Mouse (Mus musculus) midbrain, embryonic 10.5 days (tissue): ENCODE data around the gene Sowahb. TPM values are rescaled to one million over a fixed set of nuclear protein-coding genes. Genes with fewer than 3 reads are reported as not detected.

Experiments
- DNase-seq: peaks from one replicate; pipeline ENCODE4 v3.0.0-alpha.2; 2017; ENCODE audit warnings: low spot score
- H3K27ac ChIP-seq: fragments of 300-500 bp; sonication (generic); replicated peaks from 2 replicates; pipeline ENCODE4 v1.5.1; 2016; ENCODE audit warnings: mild to moderate bottlenecking
- H3K27me3 ChIP-seq: fragments of 300-500 bp; sonication (generic); 2 replicates; pipeline ENCODE4 v1.6.1; 2016; ENCODE audit warnings: low read depth, mild to moderate bottlenecking; ENCODE audit not compliant: poor library complexity, severe bottlenecking
- H3K36me3 ChIP-seq: fragments of 300-500 bp; sonication (generic); 2 replicates; pipeline ENCODE4 v1.6.1; 2016; ENCODE audit warnings: mild to moderate bottlenecking, moderate library complexity
- H3K4me1 ChIP-seq: fragments of 300-500 bp; sonication (generic); 2 replicates; pipeline ENCODE4 v1.6.1; 2016
- H3K4me3 ChIP-seq: fragments of 300-500 bp; sonication (generic); 2 replicates; pipeline ENCODE4 v1.5.1; 2016; ENCODE audit warnings: mild to moderate bottlenecking, moderate library complexity
- H3K9me3 ChIP-seq: fragments of 300-500 bp; sonication (generic); replicated peaks from 2 replicates; pipeline ENCODE4 v1.6.1; 2016; ENCODE audit warnings: mild to moderate bottlenecking
- WGBS: fragments of 180-500 bp; shearing (Covaris S2); methylation state at CpG from one replicate; pipeline ENCODE4 v1.1.7; 2016; 5-methylcytosine and 5-hydroxymethylcytosine counted together
- polyA plus RNA-seq: library from polyadenylated mRNA; unstranded; fragments of >200 nt; fragmentation: Nextera tagmentation; extraction: Ambion mirVana; gene quantifications from 2 replicates; pipeline ENCODE4 v1.2.1, GENCODE M21; 2016

The Sowahb gene
- polyA plus RNA-seq, 1 experiment from 2014 or later, result 0.26 TPM

GRCm38 (mm10) chr5:93040095-93040494 lies 4.7 kb downstream of the Sowahb start:
- Histone ChIP-seq H3K36me3 (no peaks in the 10 kb centered on the region), H3K27ac (no peak overlapping the region), H3K4me3 (no peak overlapping the region), H3K4me1 (peaks cover 23% of the 10 kb centered on the region), H3K9me3 (no peaks in the 10 kb centered on the region), H3K27me3 (peaks cover 55% of the 10 kb centered on the region)
- 66% methylated on average over 5 of the region's 5 CpGs for WGBS
- no peak for DNase-seq

GRCm38 (mm10) chr5:93036254-93036653 lies 8.6 kb downstream of the Sowahb start:
- Histone ChIP-seq H3K27ac (no peak overlapping the region), H3K9me3 (no peaks in the 10 kb centered on the region), H3K36me3 (no peaks in the 10 kb centered on the region), H3K27me3 (peaks cover 17% of the 10 kb centered on the region), H3K4me1 (peaks cover 6% of the 10 kb centered on the region), H3K4me3 (no peak overlapping the region)
- 77% methylated on average over 7 of the region's 7 CpGs for WGBS
- DNase-seq, result no peak

GRCm38 (mm10) chr5:93035285-93035684 lies 9.5 kb downstream of the Sowahb start:
- DNase-seq, result no peak
- Histone ChIP-seq H3K27ac (no peak overlapping the region), H3K4me3 (no peak overlapping the region), H3K27me3 (peaks cover 7% of the 10 kb centered on the region), H3K9me3 (no peaks in the 10 kb centered on the region), H3K4me1 (peaks cover 6% of the 10 kb centered on the region), H3K36me3 (no peaks in the 10 kb centered on the region)
- 100% methylated on average over 1 of the region's 1 CpGs for WGBS

GRCm38 (mm10) chr5:93033087-93033870 lies 11.5 kb downstream of the Sowahb start:
- H3K27ac ChIP-seq, result no peak overlapping the region
- no peak overlapping the region for H3K4me3 ChIP-seq
- 86% methylated on average over 5 of the region's 5 CpGs for WGBS
- no peaks in the 10 kb centered on the region for H3K27me3 ChIP-seq
- no peaks in the 10 kb centered on the region for H3K9me3 ChIP-seq
- DNase-seq, result no peak
- H3K36me3 ChIP-seq, result no peaks in the 10 kb centered on the region
- H3K4me1 ChIP-seq, result peaks cover 6% of the 10 kb centered on the region

GRCm38 (mm10) chr5:93032621-93033020 lies 12.2 kb downstream of the Sowahb start:
- no peak for DNase-seq
- no peaks in the 10 kb centered on the region for H3K9me3 ChIP-seq
- H3K4me3 ChIP-seq, result no peak overlapping the region
- WGBS, result 86% methylated on average over 4 of the region's 4 CpGs
- H3K4me1 ChIP-seq, result peaks cover 6% of the 10 kb centered on the region
- H3K27ac ChIP-seq, result no peak overlapping the region
- H3K27me3 ChIP-seq, result no peaks in the 10 kb centered on the region
- H3K36me3 ChIP-seq, result no peaks in the 10 kb centered on the region

- Histone ChIP-seq H3K9me3 (no peaks in the 10 kb centered on the region), H3K27me3 (no peaks in the 10 kb centered on the region), H3K4me1 (peaks cover 16% of the 10 kb centered on the region), H3K27ac (no peak overlapping the region), H3K36me3 (no peaks in the 10 kb centered on the region), H3K4me3 (no peak overlapping the region)
- 53% methylated on average over 3 of the region's 3 CpGs for WGBS
- DNase-seq, result no peak
Observed at GRCm38 (mm10) chr5:93030869-93031268, 14.0 kb downstream of the Sowahb start.

GRCm38 (mm10) chr5:93030411-93030810 lies 14.4 kb downstream of the Sowahb start:
- peaks cover 16% of the 10 kb centered on the region for H3K4me1 ChIP-seq
- WGBS, result 88% methylated on average over 5 of the region's 5 CpGs
- no peak overlapping the region for H3K27ac ChIP-seq
- no peaks in the 10 kb centered on the region for H3K27me3 ChIP-seq
- H3K36me3 ChIP-seq, result no peaks in the 10 kb centered on the region
- no peak overlapping the region for H3K4me3 ChIP-seq
- H3K9me3 ChIP-seq, result no peaks in the 10 kb centered on the region
- no peak for DNase-seq

- 59% methylated on average over 9 of the region's 9 CpGs for WGBS
- H3K27me3 ChIP-seq, result no peaks in the 10 kb centered on the region
- H3K9me3 ChIP-seq, result no peaks in the 10 kb centered on the region
- no peaks in the 10 kb centered on the region for H3K36me3 ChIP-seq
- peaks cover 32% of the 10 kb centered on the region for H3K4me1 ChIP-seq
- H3K4me3 ChIP-seq, result no peak overlapping the region
- no peak overlapping the region for H3K27ac ChIP-seq
- DNase-seq, result no peak
Observed at GRCm38 (mm10) chr5:93027120-93027675, 17.6 kb downstream of the Sowahb start.

- Histone ChIP-seq H3K36me3 (no peaks in the 10 kb centered on the region), H3K4me1 (peaks cover 36% of the 10 kb centered on the region), H3K4me3 (no peak overlapping the region), H3K27ac (no peak overlapping the region; the same call in 1 of the 2 replicates), H3K27me3 (no peaks in the 10 kb centered on the region), H3K9me3 (no peaks in the 10 kb centered on the region)
- 57% methylated on average over 4 of the region's 4 CpGs for WGBS
- no peak for DNase-seq
Observed at GRCm38 (mm10) chr5:93026437-93027119, 18.2 kb downstream of the Sowahb start.

GRCm38 (mm10) chr5:93024754-93025280 lies 20.0 kb downstream of the Sowahb start:
- H3K4me3 ChIP-seq, result no peak overlapping the region
- H3K4me1 ChIP-seq, result peaks cover 36% of the 10 kb centered on the region
- no peaks in the 10 kb centered on the region for H3K27me3 ChIP-seq
- peak overlapping the region; percentile 13; the same call in 1 of the 2 replicates for H3K27ac ChIP-seq
- no peak for DNase-seq
- H3K9me3 ChIP-seq, result no peaks in the 10 kb centered on the region
- 31% methylated on average over 7 of the region's 7 CpGs for WGBS
- no peaks in the 10 kb centered on the region for H3K36me3 ChIP-seq

- no peaks in the 10 kb centered on the region for H3K27me3 ChIP-seq
- H3K36me3 ChIP-seq, result no peaks in the 10 kb centered on the region
- no peak overlapping the region for H3K27ac ChIP-seq
- H3K4me1 ChIP-seq, result peaks cover 34% of the 10 kb centered on the region
- no peak for DNase-seq
- 66% methylated on average over 7 of the region's 7 CpGs for WGBS
- no peak overlapping the region for H3K4me3 ChIP-seq
- no peaks in the 10 kb centered on the region for H3K9me3 ChIP-seq
Observed at GRCm38 (mm10) chr5:93022126-93022797, 22.6 kb downstream of the Sowahb start.

GRCm38 (mm10) chr5:93020024-93020666 lies 24.7 kb downstream of the Sowahb start:
- H3K4me3 ChIP-seq, result no peak overlapping the region
- no peak overlapping the region for H3K27ac ChIP-seq
- H3K36me3 ChIP-seq, result no peaks in the 10 kb centered on the region
- peaks cover 19% of the 10 kb centered on the region for H3K4me1 ChIP-seq
- 74% methylated on average over 6 of the region's 6 CpGs for WGBS
- DNase-seq, result no peak
- H3K9me3 ChIP-seq, result no peaks in the 10 kb centered on the region
- no peaks in the 10 kb centered on the region for H3K27me3 ChIP-seq
